Mouse (Mus musculus) MEL (cell line): ENCODE measurements around the gene Sim2.

Experiments used
- BHLHE40 ChIP-seq: IDR thresholded peaks from 2 replicates; pipeline ENCODE4 v1.6.1; 2012; ENCODE audit warnings: low read depth, mild to moderate bottlenecking, inconsistent platforms, low read length, improper control_type of control experiment, borderline replicate concordance
- CHD1 ChIP-seq: IDR thresholded peaks from 2 replicates; pipeline ENCODE4 v1.6.1; 2012; ENCODE audit warnings: low read depth, mild to moderate bottlenecking, inconsistent platforms, low read length, improper control_type of control experiment
- CHD2 ChIP-seq: IDR thresholded peaks from 2 replicates; pipeline ENCODE4 v1.6.1; 2011; ENCODE audit warnings: low read length, improper control_type of control experiment
- CTCF ChIP-seq, 3 experiments: IDR thresholded peaks in 2 of 3; conservative IDR thresholded peaks in 1 of 3; 2 replicates each; pipeline ENCODE4 v1.5.1; 2011 to 2012; ENCODE audit warnings: low read length in 3 of 3, low read depth in 2 of 3, mild to moderate bottlenecking in 2 of 3, improper control_type of control experiment in 1 of 3, inconsistent platforms in 1 of 3, mixed read lengths in 1 of 3, moderate library complexity in 1 of 3; ENCODE audit not compliant: control insufficient read depth in 1 of 3, insufficient read depth in 1 of 3, poor library complexity in 1 of 3, severe bottlenecking in 1 of 3
- EP300 ChIP-seq, 2 experiments: IDR thresholded peaks; 2 replicates each; pipeline ENCODE4 v1.6.1; 2011; ENCODE audit warnings: improper control_type of control experiment in 2 of 2, low read length in 2 of 2, low read depth in 1 of 2, mild to moderate bottlenecking in 1 of 2
- ETS1 ChIP-seq: IDR thresholded peaks from 2 replicates; pipeline ENCODE4 v1.6.1; 2012; ENCODE audit warnings: low read depth, mild to moderate bottlenecking, inconsistent platforms, low read length, improper control_type of control experiment, moderate library complexity
- GATA1 ChIP-seq: IDR thresholded peaks from 2 replicates; pipeline ENCODE4 v1.6.1; 2011; ENCODE audit warnings: low read depth, low read length, improper control_type of control experiment
- HCFC1 ChIP-seq: IDR thresholded peaks from 2 replicates; pipeline ENCODE4 v1.6.1; 2012; ENCODE audit warnings: low read depth, mild to moderate bottlenecking, inconsistent platforms, low read length, improper control_type of control experiment, moderate library complexity
- KAT2A ChIP-seq: conservative IDR thresholded peaks from 2 replicates; pipeline ENCODE4 v1.6.1; 2012; ENCODE audit warnings: low read depth, low read length, improper control_type of control experiment, inconsistent platforms
- MAX ChIP-seq: IDR thresholded peaks from 2 replicates; pipeline ENCODE4 v1.6.1; 2011; ENCODE audit warnings: low read length, improper control_type of control experiment
- MYC ChIP-seq: IDR thresholded peaks from 2 replicates; pipeline ENCODE4 v1.6.1; 2011; ENCODE audit warnings: low read depth, mild to moderate bottlenecking, low read length, improper control_type of control experiment, moderate library complexity
- POLR2A ChIP-seq, 2 experiments: IDR thresholded peaks; 2 replicates each; pipeline ENCODE4 v1.6.1; 2011 to 2012; ENCODE audit warnings: low read length in 2 of 2, mild to moderate bottlenecking in 2 of 2, control low read depth in 1 of 2, improper control_type of control experiment in 1 of 2, low read depth in 1 of 2, moderate library complexity in 1 of 2; ENCODE audit not compliant: control insufficient read depth in 1 of 2, insufficient read depth in 1 of 2, poor library complexity in 1 of 2
- SIN3A ChIP-seq: IDR thresholded peaks from 2 replicates; pipeline ENCODE4 v1.6.1; 2012; ENCODE audit warnings: low read length, improper control_type of control experiment, inconsistent platforms
- USF1 ChIP-seq: IDR thresholded peaks from 2 replicates; pipeline ENCODE4 v1.6.1; 2014; ENCODE audit warnings: low read depth, mild to moderate bottlenecking, inconsistent platforms, low read length, improper control_type of control experiment, moderate library complexity

- TF ChIP-seq ETS1, result no peak
- no peak for TF ChIP-seq CTCF (IDR thresholded peaks at IDR 0.05 in 2 of 3, conservative IDR thresholded peaks at IDR 0.05 in 1 of 3; ENCODE audit: control insufficient read depth in 1 of 3, insufficient read depth in 1 of 3, low read depth in 2 of 3, low read length in 3 of 3, poor library complexity in 1 of 3, severe bottlenecking in 1 of 3)
- no peak for TF ChIP-seq CHD2
- TF ChIP-seq POLR2A (IDR thresholded peaks at IDR 0.05; ENCODE audit: control insufficient read depth in 1 of 2, insufficient read depth in 1 of 2, low read depth in 1 of 2, low read length in 2 of 2, poor library complexity in 1 of 2), result no peak
- TF ChIP-seq MYC, result no peak
- TF ChIP-seq USF1, result no peak
- no peak for TF ChIP-seq MAX
- no peak for TF ChIP-seq GATA1
- no peak for TF ChIP-seq SIN3A
- no peak for TF ChIP-seq BHLHE40
- TF ChIP-seq EP300 (IDR thresholded peaks at IDR 0.05; ENCODE audit: low read depth in 1 of 2, low read length in 2 of 2), result no peak
- TF ChIP-seq KAT2A, result no peak
- TF ChIP-seq CHD1, result no peak
- TF ChIP-seq HCFC1, result no peak
Measured at GRCm38 (mm10) chr16:94175366-94175986, 90.7 kb downstream of the Sim2 start.
